Mouse (Mus musculus) forebrain, postnatal 0 days (tissue): ENCODE data around the gene Nectin2. TPM values are rescaled to one million over a fixed set of nuclear protein-coding genes. Genes with fewer than 3 reads are reported as not detected.

Experiments used
- ATAC-seq: fragments of 200-750 bp; cut with Nextera tagmentation; 2 replicates; pipeline ENCODE4 v1.8.0; 2017; ENCODE audit warnings: mild to moderate bottlenecking, moderate library complexity
- DNase-seq: peaks from one replicate; pipeline ENCODE4 v3.0.0-alpha.2; 2015
- H3K27ac ChIP-seq: fragments of 300-500 bp; sonication (generic); 2 replicates; pipeline ENCODE4 v1.5.1; 2014; ENCODE audit warnings: low read depth, mild to moderate bottlenecking, antibody characterized with exemption, low read length, moderate library complexity, mixed read lengths
- H3K27me3 ChIP-seq: fragments of 300-500 bp; sonication (generic); 2 replicates; pipeline ENCODE4 v1.6.1; 2014; ENCODE audit warnings: mild to moderate bottlenecking, low read length, mixed read lengths; ENCODE audit not compliant: insufficient read depth
- H3K36me3 ChIP-seq: fragments of 300-500 bp; sonication (generic); 2 replicates; pipeline ENCODE4 v1.6.1; 2014; ENCODE audit warnings: mild to moderate bottlenecking, moderate library complexity; ENCODE audit not compliant: insufficient read depth
- H3K4me1 ChIP-seq: fragments of 300-500 bp; sonication (generic); 2 replicates; pipeline ENCODE4 v1.6.1; 2014; ENCODE audit warnings: antibody characterized with exemption; ENCODE audit not compliant: insufficient read depth
- H3K4me2 ChIP-seq: fragments of 300-500 bp; sonication (generic); 2 replicates; pipeline ENCODE4 v1.6.1; 2014; ENCODE audit warnings: low read depth, mild to moderate bottlenecking, moderate library complexity
- H3K4me3 ChIP-seq: fragments of 300-500 bp; sonication (generic); 2 replicates; pipeline ENCODE4 v1.5.1; 2014; ENCODE audit warnings: low read depth, low read length, mixed read lengths
- H3K9ac ChIP-seq: fragments of 300-500 bp; sonication (generic); 2 replicates; pipeline ENCODE4 v1.6.1; 2014; ENCODE audit warnings: mild to moderate bottlenecking
- H3K9me3 ChIP-seq: fragments of 300-500 bp; sonication (generic); 2 replicates; pipeline ENCODE4 v1.6.1; 2016; ENCODE audit warnings: low read length
- CTCF ChIP-seq: sonication (generic); IDR thresholded peaks from 2 replicates; pipeline ENCODE4 v1.5.1; 2016; ENCODE audit warnings: antibody characterized with exemption, control low read depth, low read depth
- WGBS: fragments of 180-500 bp; shearing (Covaris S2); extraction: QIAGEN DNeasy Blood & Tissue Kit; methylation state at CpG from one replicate; pipeline ENCODE4 v1.1.7; 2014; 5-methylcytosine and 5-hydroxymethylcytosine counted together
- polyA plus RNA-seq: library from polyadenylated mRNA; unstranded; fragments of >200 nt; fragmentation: Nextera tagmentation; extraction: Ambion mirVana; gene quantifications from 2 replicates; pipeline ENCODE4 v1.2.1, GENCODE M21; 2015
- total RNA-seq: library from RNA; depleted of rRNA; stranded (reverse); fragments of >200 nt; gene quantifications from 2 replicates; pipeline ENCODE4 v1.2.3, GENCODE M21; 2014

The Nectin2 gene
- total and polyA plus RNA-seq, 2 experiments from 2014 or later = 44.7 to 48.7 TPM

GRCm38 (mm10) chr7:19716822-19717221, 33.5 kb downstream of the Nectin2 start:
- Histone ChIP-seq H3K36me3 (peaks cover 18% of the 10 kb centered on the region), H3K27me3 (no peaks in the 10 kb centered on the region), H3K9ac (peak overlapping the region; percentile 31; the same call in 1 of the 2 replicates), H3K9me3 (no peaks in the 10 kb centered on the region; the same call in 1 of the 2 replicates), H3K4me3 (no peak overlapping the region), H3K4me1 (0 out of 2 replicates have a peak, but pooled peaks cover 6% of the 10 kb centered on the region), H3K4me2 (peak overlapping the region; percentile 43), H3K27ac (peak overlapping the region; percentile 83)
- no peak for TF ChIP-seq CTCF
- DNase-seq (no peak), ATAC-seq (no peak)
- WGBS = 80% methylated on average over 2 of the region's 2 CpGs

GRCm38 (mm10) chr7:19716055-19716682, 34.1 kb downstream of the Nectin2 start:
- TF ChIP-seq CTCF = no peak
- Histone ChIP-seq H3K4me1 (0 out of 2 replicates have a peak, but pooled peaks cover 6% of the 10 kb centered on the region), H3K27me3 (no peaks in the 10 kb centered on the region), H3K4me3 (peak overlapping the region; percentile 25), H3K27ac (peak overlapping the region; percentile 83), H3K9ac (peak overlapping the region; percentile 31), H3K36me3 (peaks cover 24% of the 10 kb centered on the region), H3K4me2 (peak overlapping the region; percentile 43), H3K9me3 (no peaks in the 10 kb centered on the region; the same call in 1 of the 2 replicates)
- ATAC-seq (no peak), DNase-seq (no peak)
- 4% methylated on average over 18 of the region's 18 CpGs for WGBS

GRCm38 (mm10) chr7:19715239-19716054, 34.8 kb downstream of the Nectin2 start, which contains the start of gene Tomm40:
Gene Tomm40 (minus strand): TSS chr7:19715438.
- Histone ChIP-seq H3K27ac (peak within 1 kb of the TSS; percentile 85), H3K4me2 (peak within 1 kb of the TSS; percentile 97), H3K36me3 (peaks cover 26% of the 10 kb centered on the region), H3K9me3 (no peaks in the 10 kb centered on the region), H3K4me1 (0 out of 2 replicates have a peak, but pooled peaks cover 6% of the 10 kb centered on the region), H3K9ac (peak within 1 kb of the TSS; percentile 94), H3K4me3 (peak within 1 kb of the TSS; percentile 94), H3K27me3 (no peaks in the 10 kb centered on the region)
- WGBS = under 1% methylated on average over 57 of the region's 59 CpGs
- ATAC-seq = peak; percentile 95
- DNase-seq = peak; percentile 100
- no peak for TF ChIP-seq CTCF

- Histone ChIP-seq H3K4me2 (peak overlapping the region; percentile 97), H3K27me3 (no peaks in the 10 kb centered on the region), H3K4me1 (0 out of 2 replicates have a peak, but pooled peaks cover 6% of the 10 kb centered on the region), H3K9ac (peak overlapping the region; percentile 94), H3K27ac (peak overlapping the region; percentile 85), H3K9me3 (no peaks in the 10 kb centered on the region), H3K36me3 (peaks cover 29% of the 10 kb centered on the region), H3K4me3 (peak overlapping the region; percentile 94)
- DNase-seq (no peak), ATAC-seq (no peak)
- under 1% methylated on average over 35 of the region's 39 CpGs for WGBS
- TF ChIP-seq CTCF = no peak; the same call in 1 of the 2 replicates
Measured at GRCm38 (mm10) chr7:19714836-19715235, 35.4 kb downstream of the Nectin2 start.

- Histone ChIP-seq H3K27me3 (no peaks in the 10 kb centered on the region), H3K4me1 (0 out of 2 replicates have a peak, but pooled peaks cover 6% of the 10 kb centered on the region), H3K4me2 (no peak overlapping the region), H3K36me3 (peaks cover 40% of the 10 kb centered on the region), H3K9ac (no peak overlapping the region), H3K9me3 (no peaks in the 10 kb centered on the region), H3K4me3 (no peak overlapping the region), H3K27ac (no peak overlapping the region)
- DNase-seq (no peak), ATAC-seq (no peak)
- whole genome bisulfite sequencing = 92% methylated on average over 9 of the region's 9 CpGs
- TF ChIP-seq CTCF = no peak
Measured at GRCm38 (mm10) chr7:19713598-19713997, 36.7 kb downstream of the Nectin2 start.

GRCm38 (mm10) chr7:19713196-19713595, 37.1 kb downstream of the Nectin2 start:
- Histone ChIP-seq H3K36me3 (peaks cover 41% of the 10 kb centered on the region), H3K27me3 (no peaks in the 10 kb centered on the region), H3K4me1 (0 out of 2 replicates have a peak, but pooled peaks cover 6% of the 10 kb centered on the region), H3K27ac (no peak overlapping the region), H3K9me3 (no peaks in the 10 kb centered on the region), H3K4me3 (no peak overlapping the region), H3K9ac (no peak overlapping the region), H3K4me2 (no peak overlapping the region)
- ATAC-seq (no peak), DNase-seq (no peak)
- TF ChIP-seq CTCF = peak; percentile 52
- WGBS = 50% methylated on average over 4 of the region's 4 CpGs
